Mouse (Mus musculus) CH12.LX (cell line): ENCODE measurements around the gene Olfr181. TPM values are rescaled to one million over a fixed set of nuclear protein-coding genes. Genes with fewer than 3 reads are reported as not detected.

Source experiments
- DNase-seq: peaks from one replicate; pipeline ENCODE4 v3.0.0-alpha.2; 2013; ENCODE audit errors: extremely low read depth
- H3K27ac ChIP-seq: 2 replicates; pipeline ENCODE4 v1.5.1; 2012; ENCODE audit warnings: low read depth, mild to moderate bottlenecking, control low read depth, moderate library complexity; ENCODE audit not compliant: insufficient read depth
- H3K27me3 ChIP-seq: replicated peaks from 2 replicates; pipeline ENCODE3; 2012; ENCODE audit warnings: inconsistent platforms
- H3K36me3 ChIP-seq, 2 experiments: replicated peaks in 1 of 2; 2 replicates each; pipeline versions ENCODE3 to v1.6.1; 2012; ENCODE audit warnings: inconsistent platforms in 1 of 2, low read length in 1 of 2, mild to moderate bottlenecking in 1 of 2, mixed read lengths in 1 of 2, moderate library complexity in 1 of 2; ENCODE audit not compliant: control insufficient read depth in 1 of 2, insufficient read depth in 1 of 2
- H3K4me1 ChIP-seq, 2 experiments: 2 replicates each; pipeline ENCODE4 v1.6.1; 2012; ENCODE audit warnings: inconsistent platforms in 1 of 2, moderate library complexity in 1 of 2; ENCODE audit not compliant: insufficient read depth in 2 of 2, control insufficient read depth in 1 of 2
- H3K4me2 ChIP-seq: 2 replicates; pipeline ENCODE4 v1.6.1; 2012; ENCODE audit warnings: low read depth, mild to moderate bottlenecking, control low read depth; ENCODE audit not compliant: poor library complexity, insufficient read depth, severe bottlenecking
- H3K4me3 ChIP-seq, 3 experiments: fragments of 150-350 bp in 1 of 3; sonication (generic) in 1 of 3; replicated peaks in 1 of 3; 2 replicates each; pipeline versions ENCODE3 to v1.5.1; 2011 to 2012; ENCODE audit warnings: low read depth in 2 of 3, low read length in 2 of 3, mild to moderate bottlenecking in 2 of 3, moderate library complexity in 2 of 3, control low read depth in 1 of 3, improper control_type of control experiment in 1 of 3, inconsistent platforms in 1 of 3, mixed read lengths in 1 of 3; ENCODE audit not compliant: poor library complexity in 1 of 3
- H3K79me2 ChIP-seq: replicated peaks from 2 replicates; pipeline ENCODE4 v1.6.1; 2012; ENCODE audit warnings: mild to moderate bottlenecking, moderate library complexity; ENCODE audit not compliant: control insufficient read depth, poor library complexity, insufficient read depth, severe bottlenecking; ENCODE audit errors: extremely low read depth
- H3K9ac ChIP-seq: 2 replicates; pipeline ENCODE4 v1.6.1; 2012; ENCODE audit warnings: low read depth, mild to moderate bottlenecking, control low read depth, moderate library complexity; ENCODE audit not compliant: insufficient read depth
- H3K9me3 ChIP-seq: replicated peaks from 2 replicates; pipeline ENCODE3; 2012; ENCODE audit warnings: low read length, inconsistent platforms, mixed read lengths
- CHD1 ChIP-seq: IDR thresholded peaks from 2 replicates; pipeline ENCODE4 v1.6.1; 2012; ENCODE audit warnings: low read depth, low read length, improper control_type of control experiment, inconsistent platforms
- EP300 ChIP-seq: IDR thresholded peaks from 2 replicates; pipeline ENCODE4 v1.6.1; 2011; ENCODE audit warnings: low read length, improper control_type of control experiment
- ETS1 ChIP-seq: conservative IDR thresholded peaks from 2 replicates; pipeline ENCODE4 v1.6.1; 2012; ENCODE audit warnings: low read depth, mild to moderate bottlenecking, inconsistent platforms, low read length, improper control_type of control experiment, moderate library complexity
- GABPA ChIP-seq: IDR thresholded peaks from 2 replicates; pipeline ENCODE4 v1.6.1; 2012; ENCODE audit warnings: low read depth, low read length, improper control_type of control experiment, inconsistent platforms; ENCODE audit not compliant: insufficient replicate concordance
- HCFC1 ChIP-seq: IDR thresholded peaks from 2 replicates; pipeline ENCODE4 v1.6.1; 2012; ENCODE audit warnings: low read depth, mild to moderate bottlenecking, inconsistent platforms, low read length, improper control_type of control experiment
- IRF4 ChIP-seq: IDR thresholded peaks from 2 replicates; pipeline ENCODE4 v1.6.1; 2014; ENCODE audit warnings: low read depth, mild to moderate bottlenecking, inconsistent platforms, low read length, improper control_type of control experiment
- JUN ChIP-seq: IDR thresholded peaks from 2 replicates; pipeline ENCODE4 v1.6.1; 2011; ENCODE audit warnings: low read depth, mild to moderate bottlenecking, low read length, improper control_type of control experiment, moderate library complexity; ENCODE audit not compliant: insufficient read depth
- JUND ChIP-seq: conservative IDR thresholded peaks from 2 replicates; pipeline ENCODE4 v1.6.1; 2011; ENCODE audit warnings: low read depth, low read length, improper control_type of control experiment
- MAFK ChIP-seq: IDR thresholded peaks from 2 replicates; pipeline ENCODE4 v1.6.1; 2011; ENCODE audit warnings: low read length, improper control_type of control experiment; ENCODE audit not compliant: insufficient replicate concordance
- MAZ ChIP-seq: IDR thresholded peaks from 2 replicates; pipeline ENCODE4 v1.6.1; 2012; ENCODE audit warnings: low read depth, mild to moderate bottlenecking, inconsistent platforms, low read length, improper control_type of control experiment, moderate library complexity
- MEF2A ChIP-seq: IDR thresholded peaks from 2 replicates; pipeline ENCODE4 v1.6.1; 2014; ENCODE audit warnings: low read depth, mild to moderate bottlenecking, inconsistent platforms, low read length, improper control_type of control experiment, borderline replicate concordance
- MXI1 ChIP-seq: IDR thresholded peaks from 2 replicates; pipeline ENCODE4 v1.6.1; 2011; ENCODE audit warnings: mild to moderate bottlenecking, low read depth, low read length, improper control_type of control experiment
- MYC ChIP-seq: IDR thresholded peaks from 2 replicates; pipeline ENCODE4 v1.6.1; 2011; ENCODE audit warnings: low read depth, mild to moderate bottlenecking, improper control_type of control experiment, low read length
- PAX5 ChIP-seq: IDR thresholded peaks from 2 replicates; pipeline ENCODE4 v1.6.1; 2012; ENCODE audit warnings: low read length, inconsistent platforms, mixed read lengths
- USF1 ChIP-seq: IDR thresholded peaks from 2 replicates; pipeline ENCODE4 v1.6.1; 2014; ENCODE audit warnings: low read depth, mild to moderate bottlenecking, inconsistent platforms, low read length, improper control_type of control experiment
- ZC3H11A ChIP-seq: IDR thresholded peaks from 2 replicates; pipeline ENCODE4 v1.6.1; 2012; ENCODE audit warnings: low read depth, mild to moderate bottlenecking, inconsistent platforms, low read length, improper control_type of control experiment
- ZKSCAN1 ChIP-seq: IDR thresholded peaks from 2 replicates; pipeline ENCODE4 v1.6.1; 2012; ENCODE audit warnings: low read depth, inconsistent platforms, low read length, improper control_type of control experiment, borderline replicate concordance
- ZMIZ1 ChIP-seq: IDR thresholded peaks from 2 replicates; pipeline ENCODE4 v1.6.1; 2012; ENCODE audit warnings: low read depth, mild to moderate bottlenecking, inconsistent platforms, low read length, improper control_type of control experiment
- dilution Hi-C: fragments of 300-500 bp; cut with MboI; formaldehyde crosslinking; loops from 2 replicates; pipeline ENCODE4 v1.14.3; 2020; ENCODE audit warnings: low sequenced_read_pairs; ENCODE audit not compliant: extremely low pct_unique_long_range_greater_than_20kb, extremely low pct_ligation_motif_present
- in situ Hi-C: fragments of 300-500 bp; cut with MboI; formaldehyde crosslinking; loops from 3 replicates; pipeline ENCODE4 v1.14.3; 2019; ENCODE audit warnings: low sequenced_read_pairs, low pct_ligation_motif_present, low pct_unique_long_range_greater_than_20kb, mixed read lengths
- polyA plus RNA-seq: library from polyadenylated mRNA; unstranded; fragments of >175 nt; gene quantifications from 2 replicates; pipeline ENCODE4 v1.2.1, GENCODE M21; 2012; ENCODE audit warnings: low read depth; ENCODE audit not compliant: insufficient read length
- total RNA-seq, 2 experiments: library from RNA; depleted of rRNA; stranded (reverse); fragments of 300-350 nt in 1 of 2; fragments of >200 nt in 1 of 2; gene quantifications; 2 replicates each; pipeline ENCODE4 v1.2.3; 2012 to 2014

The Olfr181 gene
- total RNA-seq (2012; rRNA removed): not detected in 2 replicates
- total RNA-seq (2014; rRNA removed): not detected in 2 replicates
- not detected in 2 replicates for polyA plus RNA-seq

- no peak for DNase-seq
- Histone ChIP-seq H3K9me3 (no peaks in the 10 kb centered on the region), H3K27ac (no peak within 1 kb of the TSS), H3K4me2 (no peak within 1 kb of the TSS), H3K27me3 (no peaks in the 10 kb centered on the region)
- dilution Hi-C loops: no loop called here
- no peak for TF ChIP-seq MEF2A
- no peak for TF ChIP-seq ZC3H11A
- no peak for TF ChIP-seq JUN
- TF ChIP-seq HCFC1: no peak
- no peak for TF ChIP-seq MYC
- no peak for TF ChIP-seq MAFK
- no peak for TF ChIP-seq GABPA
- TF ChIP-seq MXI1: no peak
- no peak for TF ChIP-seq JUND
- TF ChIP-seq EP300: no peak
- TF ChIP-seq CHD1: no peak
- no peak for TF ChIP-seq IRF4
- TF ChIP-seq ETS1: no peak
- TF ChIP-seq, all 38 proteins: peak for 0
- in situ Hi-C loops: no loop called here
- no peak within 1 kb of the TSS for H3K9ac ChIP-seq
- no peaks in the 10 kb centered on the region for H3K79me2 ChIP-seq
- H3K36me3 ChIP-seq: no peaks in the 10 kb centered on the region
- no peak within 1 kb of the TSS for H3K4me3 ChIP-seq
- H3K4me1 ChIP-seq: no peaks in the 10 kb centered on the region
These were observed at the start of gene Olfr181 for GRCm38 (mm10) chr16:58928655-58929054. Olfr181 (minus strand) TSS chr16:58928755.

- no peak for TF ChIP-seq MAZ
- TF ChIP-seq PAX5: no peak
- TF ChIP-seq ZMIZ1: no peak
- no peak for TF ChIP-seq USF1
- TF ChIP-seq ZKSCAN1: no peak
- Histone ChIP-seq H3K4me1 (no peaks in the 10 kb centered on the region), H3K27ac (no peak within 1 kb of the TSS), H3K79me2 (no peaks in the 10 kb centered on the region), H3K36me3 (no peaks in the 10 kb centered on the region), H3K9ac (no peak within 1 kb of the TSS), H3K4me2 (no peak within 1 kb of the TSS), H3K4me3 (no peak within 1 kb of the TSS), H3K9me3 (no peaks in the 10 kb centered on the region), H3K27me3 (no peaks in the 10 kb centered on the region)
- dilution Hi-C loops: no loop called here
- DNase-seq: no peak
- in situ Hi-C loops: no loop called here
These were observed 737 bp upstream of the Olfr181 start, which contains the start of gene Olfr180 for GRCm38 (mm10) chr16:58929292-58929691. Olfr180 (minus strand) TSS chr16:58929392.
